Mouse (Mus musculus) MEL (cell line): ENCODE data around the gene S100g. TPM values are rescaled to one million over a fixed set of nuclear protein-coding genes. Genes with fewer than 3 reads are reported as not detected.

Source experiments
- DNase-seq: peaks from one replicate; pipeline ENCODE4 v3.0.0; 2011; ENCODE audit warnings: low read depth, low spot score
- H3K27ac ChIP-seq: 2 replicates; pipeline ENCODE4 v1.5.1; 2012; ENCODE audit warnings: low read depth, mild to moderate bottlenecking, control low read depth, low read length, moderate library complexity; ENCODE audit not compliant: control insufficient read depth
- H3K27me3 ChIP-seq, 2 experiments: fragments of 150-350 bp in 1 of 2; sonication (generic) in 1 of 2; 2 replicates each; pipeline ENCODE4 v1.6.1; 2012; ENCODE audit warnings: low read length in 2 of 2, mild to moderate bottlenecking in 2 of 2, improper control_type of control experiment in 1 of 2, moderate library complexity in 1 of 2; ENCODE audit not compliant: insufficient read depth in 2 of 2, control insufficient read depth in 1 of 2
- H3K36me3 ChIP-seq, 2 experiments: 2 replicates each; pipeline ENCODE4 v1.6.1; 2012 to 2014; ENCODE audit warnings: low read length in 2 of 2, improper control_type of control experiment in 1 of 2, inconsistent platforms in 1 of 2, mild to moderate bottlenecking in 1 of 2; ENCODE audit not compliant: insufficient read depth in 2 of 2, control insufficient read depth in 1 of 2
- H3K4me1 ChIP-seq, 2 experiments: fragments of 150-350 bp in 1 of 2; sonication (generic) in 1 of 2; 2 replicates each; pipeline ENCODE4 v1.6.1; 2012; ENCODE audit warnings: low read length in 2 of 2, improper control_type of control experiment in 1 of 2, mild to moderate bottlenecking in 1 of 2; ENCODE audit not compliant: insufficient read depth in 2 of 2, control insufficient read depth in 1 of 2
- H3K4me3 ChIP-seq, 2 experiments: fragments of 150-350 bp in 1 of 2; sonication (generic) in 1 of 2; 2 replicates each; pipeline ENCODE4 v1.5.1; 2012; ENCODE audit warnings: low read depth in 2 of 2, low read length in 2 of 2, mild to moderate bottlenecking in 2 of 2, moderate library complexity in 2 of 2, control low read depth in 1 of 2, improper control_type of control experiment in 1 of 2; ENCODE audit not compliant: control insufficient read depth in 1 of 2, insufficient read depth in 1 of 2
- H3K79me2 ChIP-seq: 2 replicates; pipeline ENCODE4 v1.6.1; 2012; ENCODE audit warnings: mild to moderate bottlenecking, low read length, moderate library complexity; ENCODE audit not compliant: control insufficient read depth, poor library complexity, insufficient read depth
- H3K9ac ChIP-seq: 2 replicates; pipeline ENCODE4 v1.6.1; 2012; ENCODE audit warnings: low read depth, mild to moderate bottlenecking, control low read depth, low read length, moderate library complexity; ENCODE audit not compliant: control insufficient read depth, poor library complexity, severe bottlenecking
- H3K9me3 ChIP-seq: fragments of 150-350 bp; sonication (generic); replicated peaks from 2 replicates; pipeline ENCODE4 v1.6.1; 2012; ENCODE audit warnings: mild to moderate bottlenecking, low read length, improper control_type of control experiment, moderate library complexity; ENCODE audit not compliant: insufficient read depth
- CHD2 ChIP-seq: IDR thresholded peaks from 2 replicates; pipeline ENCODE4 v1.6.1; 2011; ENCODE audit warnings: low read length, improper control_type of control experiment
- CTCF ChIP-seq, 3 experiments: IDR thresholded peaks in 2 of 3; conservative IDR thresholded peaks in 1 of 3; 2 replicates each; pipeline ENCODE4 v1.5.1; 2011 to 2012; ENCODE audit warnings: low read length in 3 of 3, low read depth in 2 of 3, mild to moderate bottlenecking in 2 of 3, improper control_type of control experiment in 1 of 3, inconsistent platforms in 1 of 3, mixed read lengths in 1 of 3, moderate library complexity in 1 of 3; ENCODE audit not compliant: control insufficient read depth in 1 of 3, insufficient read depth in 1 of 3, poor library complexity in 1 of 3, severe bottlenecking in 1 of 3
- ELF1 ChIP-seq: IDR thresholded peaks from 2 replicates; pipeline ENCODE4 v1.6.1; 2014; ENCODE audit warnings: low read depth, mild to moderate bottlenecking, inconsistent platforms, low read length, improper control_type of control experiment, moderate library complexity
- EP300 ChIP-seq, 2 experiments: IDR thresholded peaks; 2 replicates each; pipeline ENCODE4 v1.6.1; 2011; ENCODE audit warnings: improper control_type of control experiment in 2 of 2, low read length in 2 of 2, low read depth in 1 of 2, mild to moderate bottlenecking in 1 of 2
- GABPA ChIP-seq: IDR thresholded peaks from 2 replicates; pipeline ENCODE4 v1.6.1; 2012; ENCODE audit warnings: low read depth, mild to moderate bottlenecking, inconsistent platforms, low read length, improper control_type of control experiment, moderate library complexity
- GATA1 ChIP-seq: IDR thresholded peaks from 2 replicates; pipeline ENCODE4 v1.6.1; 2011; ENCODE audit warnings: low read depth, low read length, improper control_type of control experiment
- HCFC1 ChIP-seq: IDR thresholded peaks from 2 replicates; pipeline ENCODE4 v1.6.1; 2012; ENCODE audit warnings: low read depth, mild to moderate bottlenecking, inconsistent platforms, low read length, improper control_type of control experiment, moderate library complexity
- MAX ChIP-seq: IDR thresholded peaks from 2 replicates; pipeline ENCODE4 v1.6.1; 2011; ENCODE audit warnings: low read length, improper control_type of control experiment
- MAZ ChIP-seq: IDR thresholded peaks from 2 replicates; pipeline ENCODE4 v1.6.1; 2012; ENCODE audit warnings: low read depth, mild to moderate bottlenecking, inconsistent platforms, low read length, improper control_type of control experiment
- MEF2A ChIP-seq: IDR thresholded peaks from 2 replicates; pipeline ENCODE4 v1.6.1; 2014; ENCODE audit warnings: low read depth, mild to moderate bottlenecking, inconsistent platforms, low read length, improper control_type of control experiment; ENCODE audit not compliant: poor library complexity, insufficient replicate concordance, severe bottlenecking; ENCODE audit errors: extremely low read depth
- MYB ChIP-seq: IDR thresholded peaks from 2 replicates; pipeline ENCODE4 v1.6.1; 2011; ENCODE audit warnings: mild to moderate bottlenecking, low read depth, low read length, improper control_type of control experiment
- MYC ChIP-seq: IDR thresholded peaks from 2 replicates; pipeline ENCODE4 v1.6.1; 2011; ENCODE audit warnings: low read depth, mild to moderate bottlenecking, low read length, improper control_type of control experiment, moderate library complexity
- NRF1 ChIP-seq: IDR thresholded peaks from 2 replicates; pipeline ENCODE4 v1.6.1; 2014; ENCODE audit warnings: low read depth, mild to moderate bottlenecking, inconsistent platforms, low read length, improper control_type of control experiment, moderate library complexity; ENCODE audit not compliant: poor library complexity, insufficient read depth, severe bottlenecking
- POLR2A ChIP-seq, 2 experiments: IDR thresholded peaks; 2 replicates each; pipeline ENCODE4 v1.6.1; 2011 to 2012; ENCODE audit warnings: low read length in 2 of 2, mild to moderate bottlenecking in 2 of 2, control low read depth in 1 of 2, improper control_type of control experiment in 1 of 2, low read depth in 1 of 2, moderate library complexity in 1 of 2; ENCODE audit not compliant: control insufficient read depth in 1 of 2, insufficient read depth in 1 of 2, poor library complexity in 1 of 2
- POLR2AphosphoS2 ChIP-seq: IDR thresholded peaks from 2 replicates; pipeline ENCODE4 v1.6.1; 2011; ENCODE audit warnings: low read length, improper control_type of control experiment
- RAD21 ChIP-seq: IDR thresholded peaks from 2 replicates; pipeline ENCODE4 v1.6.1; 2011; ENCODE audit warnings: mild to moderate bottlenecking, low read depth, low read length, improper control_type of control experiment
- SMC3 ChIP-seq: IDR thresholded peaks from 2 replicates; pipeline ENCODE4 v1.6.1; 2011; ENCODE audit warnings: low read depth, low read length, improper control_type of control experiment
- TBP ChIP-seq: IDR thresholded peaks from 2 replicates; pipeline ENCODE4 v1.8.0; 2011; ENCODE audit warnings: low read depth, low read length, improper control_type of control experiment
- TCF12 ChIP-seq: IDR thresholded peaks from 2 replicates; pipeline ENCODE4 v1.6.1; 2014; ENCODE audit warnings: low read depth, mild to moderate bottlenecking, inconsistent platforms, low read length, improper control_type of control experiment, moderate library complexity
- UBTF ChIP-seq: IDR thresholded peaks from 2 replicates; pipeline ENCODE4 v1.6.1; 2012; ENCODE audit warnings: low read depth, mild to moderate bottlenecking, inconsistent platforms, low read length, improper control_type of control experiment, moderate library complexity, borderline replicate concordance; ENCODE audit not compliant: insufficient read depth
- USF2 ChIP-seq, 2 experiments: IDR thresholded peaks; 2 replicates each; pipeline ENCODE4 v1.6.1; 2011 to 2012; ENCODE audit warnings: improper control_type of control experiment in 2 of 2, low read length in 2 of 2, borderline replicate concordance in 1 of 2, inconsistent platforms in 1 of 2, low read depth in 1 of 2, mild to moderate bottlenecking in 1 of 2; ENCODE audit not compliant: insufficient read depth in 1 of 2
- ZC3H11A ChIP-seq: IDR thresholded peaks from 2 replicates; pipeline ENCODE4 v1.6.1; 2012; ENCODE audit warnings: low read depth, mild to moderate bottlenecking, inconsistent platforms, low read length, improper control_type of control experiment
- ZNF384 ChIP-seq: IDR thresholded peaks from 2 replicates; pipeline ENCODE4 v1.6.1; 2012; ENCODE audit warnings: low read depth, mild to moderate bottlenecking, inconsistent platforms, low read length, improper control_type of control experiment
- polyA plus RNA-seq, 2 experiments: library from polyadenylated mRNA; stranded (reverse) in 1 of 2; unstranded in 1 of 2; fragments of >175 nt in 1 of 2; fragments of >200 nt in 1 of 2; gene quantifications; 2 replicates each; pipeline versions ENCODE4 v1.2.1 to v1.2.4; 2012; ENCODE audit warnings: low replicate concordance in 2 of 2, low read depth in 1 of 2; ENCODE audit not compliant: insufficient read length in 2 of 2, insufficient read depth in 1 of 2, missing spikeins in 1 of 2
- total RNA-seq: library from RNA; depleted of rRNA; stranded (reverse); fragments of 300-350 nt; gene quantifications from 2 replicates; pipeline ENCODE4 v1.2.3, GENCODE M21; 2012

Gene S100g
- total and polyA plus RNA-seq, 3 experiments = not detected

- no peak overlapping the region for H3K27ac ChIP-seq
- H3K4me3 ChIP-seq = no peak overlapping the region
- H3K27me3 ChIP-seq = no peaks in the 10 kb centered on the region
- H3K9me3 ChIP-seq = no peaks in the 10 kb centered on the region
- H3K9ac ChIP-seq = no peak overlapping the region
- H3K4me1 ChIP-seq = no peaks in the 10 kb centered on the region
- no peaks in the 10 kb centered on the region for H3K79me2 ChIP-seq
- no peaks in the 10 kb centered on the region for H3K36me3 ChIP-seq
- TF ChIP-seq TCF12 (no peak), RAD21 (peak; percentile 92), CHD2 (no peak), GATA1 (no peak), MYC (no peak), GABPA (no peak), MAZ (no peak), POLR2AphosphoS2 (no peak), USF2 (IDR thresholded peaks at IDR 0.05; ENCODE audit: borderline replicate concordance in 1 of 2, insufficient read depth in 1 of 2, low read depth in 1 of 2, low read length in 2 of 2) (no peak), ZNF384 (no peak), EP300 (IDR thresholded peaks at IDR 0.05; ENCODE audit: low read depth in 1 of 2, low read length in 2 of 2) (no peak), UBTF (no peak), HCFC1 (no peak), TBP (no peak), MEF2A (no peak), ELF1 (no peak), NRF1 (no peak), MAX (no peak), SMC3 (peak; percentile 74), POLR2A (IDR thresholded peaks at IDR 0.05; ENCODE audit: control insufficient read depth in 1 of 2, insufficient read depth in 1 of 2, low read depth in 1 of 2, low read length in 2 of 2, poor library complexity in 1 of 2) (no peak), MYB (no peak), ZC3H11A (peak; percentile 52; the same call in 1 of the 2 replicates), CTCF (IDR thresholded peaks at IDR 0.05 in 2 of 3, conservative IDR thresholded peaks at IDR 0.05 in 1 of 3; ENCODE audit: control insufficient read depth in 1 of 3, insufficient read depth in 1 of 3, low read depth in 2 of 3, low read length in 3 of 3, poor library complexity in 1 of 3, severe bottlenecking in 1 of 3) (peak; percentile 44 to 82 (median 47))
- peak; percentile 75 for DNase-seq
Measured at GRCm38 (mm10) chrX:162949811-162950439, 14.5 kb downstream of the S100g start.
